Mouse (Mus musculus) left cerebral cortex, adult 2 months (tissue): ENCODE measurements around the gene Brix1. TPM values are rescaled to one million over a fixed set of nuclear protein-coding genes. Genes with fewer than 3 reads are reported as not detected.
A peak's percentile ranks its signal among the peaks of the same experiment; 100 is the strongest.

Experiments
- DNase-seq, 2 experiments: peaks; one replicate each; pipeline ENCODE4 v3.0.0; 2021 to 2022; ENCODE audit warnings: low spot score in 2 of 2, mixed read lengths in 1 of 2; ENCODE audit errors: extremely low spot score in 1 of 2
- H3K27ac ChIP-seq: fragments of 200-600 bp; 2 replicates; pipeline ENCODE4 v1.8.1; 2022
- H3K4me3 ChIP-seq: fragments of 200-600 bp; 2 replicates; pipeline ENCODE4 v1.8.1; 2022
- CTCF ChIP-seq: fragments of 200-600 bp; IDR thresholded peaks from 2 replicates; pipeline ENCODE4 v1.8.1; 2022; ENCODE audit warnings: antibody characterized with exemption, mild to moderate bottlenecking, moderate library complexity
- intact Hi-C: fragments of 180-260 bp; cut with DNase I; formaldehyde crosslinking; loops from one replicate; pipeline ENCODE4 v1.15.1; 2025
- total RNA-seq, 2 experiments: library from RNA; stranded (reverse); gene quantifications; 2 replicates each; pipeline ENCODE4 v1.2.3; 2021

The Brix1 gene
- total RNA-seq, 2 experiments from 2014 or later, result 18.2 to 22.3 TPM

DNA sequence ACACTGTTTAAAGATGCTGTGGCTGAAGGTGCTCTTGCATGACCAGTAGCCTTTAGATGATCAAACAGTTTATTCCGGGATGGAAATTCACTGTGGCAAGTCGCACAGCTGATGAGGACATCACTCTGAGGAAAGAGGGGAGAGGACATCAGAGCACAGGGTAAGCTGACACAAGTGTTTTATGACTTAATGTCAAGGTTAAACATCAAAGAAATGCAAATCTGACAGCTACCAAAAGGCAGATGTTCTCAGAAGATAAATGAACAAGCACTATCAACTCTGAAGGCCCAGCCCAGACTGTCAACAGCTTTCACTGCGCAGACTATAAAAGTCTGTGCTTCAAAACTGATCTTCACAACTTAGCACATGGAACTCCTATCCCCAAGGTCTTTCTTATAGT, 38.6 kb downstream of the Brix1 start:
- intact Hi-C loops, result loop anchor here (10.0 kb wide), 1 partner anchor 992 kb away; no protein-coding TSS in a partner anchor
- no peak overlapping the region for H3K4me3 ChIP-seq
- H3K27ac ChIP-seq, result no peak overlapping the region
- TF ChIP-seq CTCF, result no peak
- DNase-seq, result no peak

DNA sequence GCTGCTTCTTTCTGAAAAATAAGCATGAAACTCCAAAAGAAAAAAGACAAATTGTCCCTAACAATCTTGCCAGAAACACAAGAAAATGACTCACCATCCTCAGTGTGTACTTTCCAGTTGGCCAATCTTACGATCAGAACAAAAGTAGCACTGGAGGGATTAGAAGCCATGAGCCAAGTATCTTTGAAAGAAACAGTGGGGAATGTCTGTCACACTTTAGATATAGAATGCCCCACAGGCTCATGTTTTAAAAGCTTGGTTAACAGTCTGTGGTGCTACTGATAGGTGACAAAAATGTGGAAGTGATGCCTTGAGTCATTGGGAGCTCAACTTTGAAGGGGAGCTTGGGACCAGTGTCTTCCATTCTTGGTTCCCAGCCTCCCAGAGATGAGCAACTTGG, 43.5 kb downstream of the Brix1 start:
- intact Hi-C loops, result loop anchor here (10.0 kb wide), 1 partner anchor 987 kb away; no protein-coding TSS in a partner anchor
- Histone ChIP-seq H3K4me3 (no peak overlapping the region), H3K27ac (peak overlapping the region; percentile 9; the same call in 1 of the 2 replicates)
- no peak for TF ChIP-seq CTCF
- DNase-seq, result no peak

DNA sequence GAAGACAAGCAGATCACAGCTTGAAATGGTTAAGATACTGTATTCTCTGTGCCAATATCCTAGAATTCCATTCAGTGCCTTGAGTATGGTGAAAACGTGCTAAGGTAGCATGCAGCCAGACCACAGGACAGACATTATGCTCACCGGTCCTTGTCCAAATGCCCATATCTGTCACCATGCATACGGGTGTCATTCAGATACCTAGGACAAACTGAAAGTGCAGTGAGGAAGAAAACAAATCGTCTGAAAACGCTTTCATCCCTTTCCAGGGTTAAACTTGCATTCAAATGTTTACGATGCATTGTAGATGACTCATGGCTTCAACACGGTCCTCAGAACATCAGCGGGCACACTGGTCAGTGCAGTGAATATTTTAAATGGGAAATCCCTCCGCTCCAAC, 44.3 kb downstream of the Brix1 start:
- no peak overlapping the region for H3K27ac ChIP-seq
- H3K4me3 ChIP-seq, result no peak overlapping the region
- DNase-seq, result no peak
- TF ChIP-seq CTCF, result no peak
- intact Hi-C loops, result loop anchor here (10.0 kb wide), 1 partner anchor 987 kb away; no protein-coding TSS in a partner anchor

DNA sequence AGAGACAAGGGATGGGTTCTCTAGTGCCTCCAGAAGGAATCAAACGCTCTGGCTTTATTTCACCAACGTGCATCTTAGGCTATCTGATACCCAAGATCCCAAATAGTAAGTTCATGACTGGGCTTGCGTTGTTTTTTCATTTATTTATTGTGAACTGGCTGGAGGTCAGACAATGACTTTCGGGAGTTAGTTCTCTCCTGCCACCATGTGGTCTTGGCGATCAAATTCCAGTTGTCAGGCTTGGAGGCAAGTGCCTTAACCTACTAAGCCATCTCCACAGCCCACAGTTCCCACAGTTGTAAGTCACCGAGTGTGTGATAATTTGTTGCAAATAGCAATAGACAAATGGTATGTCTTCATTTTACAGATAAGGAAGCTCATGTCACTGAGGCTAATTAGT, 45.8 kb downstream of the Brix1 start:
- intact Hi-C loops, result loop anchor here (5.0 to 10.0 kb wide), 2 partner anchors 38 to 985 kb away; no protein-coding TSS in a partner anchor
- Histone ChIP-seq H3K4me3 (no peak overlapping the region), H3K27ac (no peak overlapping the region)
- DNase-seq, result no peak
- peak; percentile 29 for TF ChIP-seq CTCF

DNA sequence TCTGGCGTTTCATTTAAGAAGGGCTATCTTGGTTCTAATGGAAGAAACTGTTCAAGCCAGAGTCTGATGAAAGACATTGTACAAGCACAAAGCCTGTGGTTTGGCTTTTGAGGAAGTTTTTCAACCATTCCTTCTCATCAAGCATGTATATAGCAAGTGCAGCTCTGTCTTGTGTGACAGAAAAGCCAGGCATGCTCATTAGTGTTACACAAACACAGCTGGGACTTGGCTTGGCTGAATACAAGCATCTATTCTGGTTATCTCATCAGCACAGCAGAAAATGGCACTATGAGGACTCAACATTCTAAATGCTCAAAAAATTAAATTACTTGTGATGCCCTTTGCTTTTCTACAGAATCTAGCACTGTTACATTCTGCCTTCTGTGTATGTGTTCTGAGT, 48.9 kb downstream of the Brix1 start:
- no peak for DNase-seq
- H3K4me3 ChIP-seq, result no peak overlapping the region
- TF ChIP-seq CTCF, result no peak
- H3K27ac ChIP-seq, result peak overlapping the region; percentile 72
- intact Hi-C loops, result loop anchor here (5.0 kb wide), 1 partner anchor 35 kb away; no protein-coding TSS in a partner anchor

DNA sequence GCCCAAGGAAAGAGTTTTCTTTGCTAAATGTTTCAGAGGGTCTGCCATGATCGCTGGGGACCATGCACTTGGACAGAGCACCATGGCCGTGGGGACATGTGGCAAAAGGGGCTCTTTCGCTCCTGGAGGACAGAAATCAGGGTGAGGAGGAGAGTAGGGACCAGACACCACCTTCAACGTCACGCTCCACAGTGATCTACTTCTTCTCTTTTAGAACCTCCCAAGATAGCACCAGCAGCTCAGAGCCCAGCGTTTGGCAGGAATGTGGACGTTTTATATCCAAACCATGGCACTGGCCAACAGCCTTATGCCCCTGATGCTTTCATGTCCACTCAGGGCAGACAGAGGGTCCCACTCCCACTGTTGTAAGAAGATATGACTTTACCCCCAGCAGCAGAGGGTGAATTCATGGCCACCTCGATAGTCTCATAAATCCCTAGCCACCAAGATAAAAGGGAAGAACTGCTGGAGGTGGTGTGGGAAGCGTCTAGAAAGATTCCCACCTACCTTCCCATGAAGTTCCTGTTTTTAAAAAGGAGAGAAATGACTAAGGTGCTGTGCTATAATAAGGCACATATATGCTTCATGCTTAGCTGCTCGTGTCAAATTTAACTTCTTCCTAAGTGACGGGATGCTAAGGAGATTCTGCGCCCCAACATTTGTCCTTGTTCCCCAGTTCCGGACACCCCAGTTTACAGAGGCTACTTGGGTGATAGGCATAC, 59.0 kb downstream of the Brix1 start:
- Histone ChIP-seq H3K27ac (peak overlapping the region; percentile 81), H3K4me3 (no peak overlapping the region)
- DNase-seq, result no peak
- intact Hi-C loops, result loop anchor here (1.0 to 2.0 kb wide), 2 partner anchors 13 to 36 kb away; no protein-coding TSS in a partner anchor
- TF ChIP-seq CTCF, result no peak

DNA sequence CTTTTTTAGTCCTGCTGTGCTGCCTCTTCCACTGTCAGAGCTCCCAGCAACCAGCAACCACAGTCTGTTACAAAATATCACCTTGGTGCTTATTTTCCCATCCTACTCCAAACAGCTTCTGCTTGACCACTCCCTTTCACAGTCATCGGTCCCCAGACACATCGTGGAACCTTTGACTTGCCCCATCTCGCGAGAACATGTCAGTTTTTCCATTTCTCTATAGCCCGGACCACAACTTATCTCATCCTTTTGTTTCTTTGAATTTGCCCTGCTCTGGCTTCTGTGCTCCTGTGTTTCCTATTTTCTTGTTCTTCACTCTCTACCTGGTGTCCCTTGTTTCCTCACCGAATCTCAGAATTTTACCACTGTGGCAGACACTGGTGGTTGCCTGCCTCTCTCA, 59.6 kb downstream of the Brix1 start:
- intact Hi-C loops, result loop anchor here (1.0 to 2.0 kb wide), 2 partner anchors 13 to 37 kb away; no protein-coding TSS in a partner anchor
- H3K4me3 ChIP-seq, result no peak overlapping the region
- no peak for TF ChIP-seq CTCF
- peak overlapping the region; percentile 81 for H3K27ac ChIP-seq
- DNase-seq, result no peak

Other genes with a start within 250 kb of the Brix1 start
- not detected for gene Gm21973, start 160.6 kb downstream of the Brix1 start, total RNA-seq
- gene Agxt2, start 127.4 kb downstream of the Brix1 start, total RNA-seq, result not detected
- 10 to 100 TPM; 31.3 to 36.5 TPM for gene Dnajc21, start 15.4 kb downstream of the Brix1 start, total RNA-seq
- 10 to 100 TPM; 14.4 to 15.6 TPM for gene Rad1, start 71 bp upstream of the Brix1 start, total RNA-seq
- gene Ttc23l, start 72.7 kb upstream of the Brix1 start, total RNA-seq, result not detected
- gene Rai14, start 228.7 kb upstream of the Brix1 start, total RNA-seq, result 10 to 100 TPM in 1 of 2 experiments, 1 to 10 TPM in 1; 8.9 to 12.5 TPM